Mouse (Mus musculus): ENCODE results near the gene Nckipsd.

- TF ChIP-seq CTCF (IDR thresholded peaks at IDR 0.05; ENCODE audit: extremely low read depth, insufficient read depth, low read length) (peak; percentile 56), POLR2A (IDR thresholded peaks at IDR 0.05; ENCODE audit: extremely low read depth, insufficient read depth, low read length) (peak; percentile 61; the same call in 1 of the 2 replicates)
These were observed at the start of gene Nckipsd for GRCm38 (mm10) chr9:108808163-108808665.
